Mouse (Mus musculus) MEL (cell line): ENCODE measurements at regions not wholly inside any gene's neighbourhood (a gene's known extent, or its start where the extent isn't known, plus 50 kb on each side); places are given as distances from the start of the nearest gene placed in this dataset.

Source experiments
- DNase-seq: peaks from one replicate; pipeline ENCODE4 v3.0.0; 2011; ENCODE audit warnings: low read depth, low spot score
- H3K27ac ChIP-seq: 2 replicates; pipeline ENCODE4 v1.5.1; 2012; ENCODE audit warnings: low read depth, mild to moderate bottlenecking, control low read depth, low read length, moderate library complexity; ENCODE audit not compliant: control insufficient read depth
- H3K27me3 ChIP-seq, 2 experiments: fragments of 150-350 bp in 1 of 2; sonication (generic) in 1 of 2; 2 replicates each; pipeline ENCODE4 v1.6.1; 2012; ENCODE audit warnings: low read length in 2 of 2, mild to moderate bottlenecking in 2 of 2, improper control_type of control experiment in 1 of 2, moderate library complexity in 1 of 2; ENCODE audit not compliant: insufficient read depth in 2 of 2, control insufficient read depth in 1 of 2
- H3K36me3 ChIP-seq, 2 experiments: 2 replicates each; pipeline ENCODE4 v1.6.1; 2012 to 2014; ENCODE audit warnings: low read length in 2 of 2, improper control_type of control experiment in 1 of 2, inconsistent platforms in 1 of 2, mild to moderate bottlenecking in 1 of 2; ENCODE audit not compliant: insufficient read depth in 2 of 2, control insufficient read depth in 1 of 2
- H3K4me1 ChIP-seq, 2 experiments: fragments of 150-350 bp in 1 of 2; sonication (generic) in 1 of 2; 2 replicates each; pipeline ENCODE4 v1.6.1; 2012; ENCODE audit warnings: low read length in 2 of 2, improper control_type of control experiment in 1 of 2, mild to moderate bottlenecking in 1 of 2; ENCODE audit not compliant: insufficient read depth in 2 of 2, control insufficient read depth in 1 of 2
- H3K4me3 ChIP-seq, 2 experiments: fragments of 150-350 bp in 1 of 2; sonication (generic) in 1 of 2; 2 replicates each; pipeline ENCODE4 v1.5.1; 2012; ENCODE audit warnings: low read depth in 2 of 2, low read length in 2 of 2, mild to moderate bottlenecking in 2 of 2, moderate library complexity in 2 of 2, control low read depth in 1 of 2, improper control_type of control experiment in 1 of 2; ENCODE audit not compliant: control insufficient read depth in 1 of 2, insufficient read depth in 1 of 2
- H3K79me2 ChIP-seq: 2 replicates; pipeline ENCODE4 v1.6.1; 2012; ENCODE audit warnings: mild to moderate bottlenecking, low read length, moderate library complexity; ENCODE audit not compliant: control insufficient read depth, poor library complexity, insufficient read depth
- H3K9ac ChIP-seq: 2 replicates; pipeline ENCODE4 v1.6.1; 2012; ENCODE audit warnings: low read depth, mild to moderate bottlenecking, control low read depth, low read length, moderate library complexity; ENCODE audit not compliant: control insufficient read depth, poor library complexity, severe bottlenecking
- H3K9me3 ChIP-seq: fragments of 150-350 bp; sonication (generic); replicated peaks from 2 replicates; pipeline ENCODE4 v1.6.1; 2012; ENCODE audit warnings: mild to moderate bottlenecking, low read length, improper control_type of control experiment, moderate library complexity; ENCODE audit not compliant: insufficient read depth
- BHLHE40 ChIP-seq: IDR thresholded peaks from 2 replicates; pipeline ENCODE4 v1.6.1; 2012; ENCODE audit warnings: low read depth, mild to moderate bottlenecking, inconsistent platforms, low read length, improper control_type of control experiment, borderline replicate concordance
- CHD1 ChIP-seq: IDR thresholded peaks from 2 replicates; pipeline ENCODE4 v1.6.1; 2012; ENCODE audit warnings: low read depth, mild to moderate bottlenecking, inconsistent platforms, low read length, improper control_type of control experiment
- CTCF ChIP-seq, 3 experiments: IDR thresholded peaks in 2 of 3; conservative IDR thresholded peaks in 1 of 3; 2 replicates each; pipeline ENCODE4 v1.5.1; 2011 to 2012; ENCODE audit warnings: low read length in 3 of 3, low read depth in 2 of 3, mild to moderate bottlenecking in 2 of 3, improper control_type of control experiment in 1 of 3, inconsistent platforms in 1 of 3, mixed read lengths in 1 of 3, moderate library complexity in 1 of 3; ENCODE audit not compliant: control insufficient read depth in 1 of 3, insufficient read depth in 1 of 3, poor library complexity in 1 of 3, severe bottlenecking in 1 of 3
- E2F4 ChIP-seq: IDR thresholded peaks from 2 replicates; pipeline ENCODE4 v1.6.1; 2011; ENCODE audit warnings: low read depth, low read length, improper control_type of control experiment, borderline replicate concordance
- ELF1 ChIP-seq: IDR thresholded peaks from 2 replicates; pipeline ENCODE4 v1.6.1; 2014; ENCODE audit warnings: low read depth, mild to moderate bottlenecking, inconsistent platforms, low read length, improper control_type of control experiment, moderate library complexity
- EP300 ChIP-seq, 2 experiments: IDR thresholded peaks; 2 replicates each; pipeline ENCODE4 v1.6.1; 2011; ENCODE audit warnings: improper control_type of control experiment in 2 of 2, low read length in 2 of 2, low read depth in 1 of 2, mild to moderate bottlenecking in 1 of 2
- GATA1 ChIP-seq: IDR thresholded peaks from 2 replicates; pipeline ENCODE4 v1.6.1; 2011; ENCODE audit warnings: low read depth, low read length, improper control_type of control experiment
- JUND ChIP-seq: IDR thresholded peaks from 2 replicates; pipeline ENCODE4 v1.6.1; 2011; ENCODE audit warnings: low read depth, mild to moderate bottlenecking, improper control_type of control experiment, low read length
- KAT2A ChIP-seq: conservative IDR thresholded peaks from 2 replicates; pipeline ENCODE4 v1.6.1; 2012; ENCODE audit warnings: low read depth, low read length, improper control_type of control experiment, inconsistent platforms
- MAFK ChIP-seq: IDR thresholded peaks from 2 replicates; pipeline ENCODE4 v1.6.1; 2011; ENCODE audit warnings: low read depth, mild to moderate bottlenecking, low read length, improper control_type of control experiment, borderline replicate concordance
- MAX ChIP-seq: IDR thresholded peaks from 2 replicates; pipeline ENCODE4 v1.6.1; 2011; ENCODE audit warnings: low read length, improper control_type of control experiment
- MAZ ChIP-seq: IDR thresholded peaks from 2 replicates; pipeline ENCODE4 v1.6.1; 2012; ENCODE audit warnings: low read depth, mild to moderate bottlenecking, inconsistent platforms, low read length, improper control_type of control experiment
- MYC ChIP-seq: IDR thresholded peaks from 2 replicates; pipeline ENCODE4 v1.6.1; 2011; ENCODE audit warnings: low read depth, mild to moderate bottlenecking, low read length, improper control_type of control experiment, moderate library complexity
- POLR2A ChIP-seq, 2 experiments: IDR thresholded peaks; 2 replicates each; pipeline ENCODE4 v1.6.1; 2011 to 2012; ENCODE audit warnings: low read length in 2 of 2, mild to moderate bottlenecking in 2 of 2, control low read depth in 1 of 2, improper control_type of control experiment in 1 of 2, low read depth in 1 of 2, moderate library complexity in 1 of 2; ENCODE audit not compliant: control insufficient read depth in 1 of 2, insufficient read depth in 1 of 2, poor library complexity in 1 of 2
- POLR2AphosphoS2 ChIP-seq: IDR thresholded peaks from 2 replicates; pipeline ENCODE4 v1.6.1; 2011; ENCODE audit warnings: low read length, improper control_type of control experiment
- RAD21 ChIP-seq: IDR thresholded peaks from 2 replicates; pipeline ENCODE4 v1.6.1; 2011; ENCODE audit warnings: mild to moderate bottlenecking, low read depth, low read length, improper control_type of control experiment
- RCOR1 ChIP-seq: IDR thresholded peaks from 2 replicates; pipeline ENCODE4 v1.6.1; 2012; ENCODE audit warnings: low read depth, mild to moderate bottlenecking, inconsistent platforms, low read length, improper control_type of control experiment
- SIN3A ChIP-seq: IDR thresholded peaks from 2 replicates; pipeline ENCODE4 v1.6.1; 2012; ENCODE audit warnings: low read length, improper control_type of control experiment, inconsistent platforms
- SMC3 ChIP-seq: IDR thresholded peaks from 2 replicates; pipeline ENCODE4 v1.6.1; 2011; ENCODE audit warnings: low read depth, low read length, improper control_type of control experiment
- TBP ChIP-seq: IDR thresholded peaks from 2 replicates; pipeline ENCODE4 v1.8.0; 2011; ENCODE audit warnings: low read depth, low read length, improper control_type of control experiment
- UBTF ChIP-seq: IDR thresholded peaks from 2 replicates; pipeline ENCODE4 v1.6.1; 2012; ENCODE audit warnings: low read depth, mild to moderate bottlenecking, inconsistent platforms, low read length, improper control_type of control experiment, moderate library complexity, borderline replicate concordance; ENCODE audit not compliant: insufficient read depth
- USF1 ChIP-seq: IDR thresholded peaks from 2 replicates; pipeline ENCODE4 v1.6.1; 2014; ENCODE audit warnings: low read depth, mild to moderate bottlenecking, inconsistent platforms, low read length, improper control_type of control experiment, moderate library complexity
- ZMIZ1 ChIP-seq: IDR thresholded peaks from 2 replicates; pipeline ENCODE4 v1.6.1; 2012; ENCODE audit warnings: low read depth, mild to moderate bottlenecking, inconsistent platforms, low read length, improper control_type of control experiment, moderate library complexity

- no peak for DNase-seq
- Histone ChIP-seq H3K9me3 (no peaks in the 10 kb centered on the region), H3K79me2 (no peaks in the 10 kb centered on the region), H3K27me3 (no peaks in the 10 kb centered on the region), H3K9ac (no peak overlapping the region), H3K4me3 (no peak overlapping the region), H3K27ac (no peak overlapping the region), H3K36me3 (no peaks in the 10 kb centered on the region), H3K4me1 (no peaks in the 10 kb centered on the region)
- TF ChIP-seq POLR2AphosphoS2 (no peak), MAFK (no peak), SIN3A (no peak), ZMIZ1 (no peak), CHD1 (no peak), SMC3 (no peak), BHLHE40 (no peak), JUND (no peak), EP300 (IDR thresholded peaks at IDR 0.05; ENCODE audit: low read depth in 1 of 2, low read length in 2 of 2) (no peak), POLR2A (IDR thresholded peaks at IDR 0.05; ENCODE audit: control insufficient read depth in 1 of 2, insufficient read depth in 1 of 2, low read depth in 1 of 2, low read length in 2 of 2, poor library complexity in 1 of 2) (no peak), MAZ (no peak), KAT2A (no peak)
These were observed 70.9 kb upstream of the Bmper start for GRCm38 (mm10) chr9:23151953-23152490.

GRCm38 (mm10) chr9:23156820-23157570 is 65.9 kb upstream of the Bmper start:
- no peak for TF ChIP-seq MAZ
- no peak for TF ChIP-seq CTCF (IDR thresholded peaks at IDR 0.05 in 2 of 3, conservative IDR thresholded peaks at IDR 0.05 in 1 of 3; ENCODE audit: control insufficient read depth in 1 of 3, insufficient read depth in 1 of 3, low read depth in 2 of 3, low read length in 3 of 3, poor library complexity in 1 of 3, severe bottlenecking in 1 of 3)
- no peak for TF ChIP-seq JUND
- no peak for TF ChIP-seq GATA1
- TF ChIP-seq UBTF, result no peak
- no peak for TF ChIP-seq MAX
- no peak for TF ChIP-seq MAFK
- no peak for TF ChIP-seq MYC
- no peak for TF ChIP-seq POLR2AphosphoS2
- no peak for TF ChIP-seq POLR2A (IDR thresholded peaks at IDR 0.05; ENCODE audit: control insufficient read depth in 1 of 2, insufficient read depth in 1 of 2, low read depth in 1 of 2, low read length in 2 of 2, poor library complexity in 1 of 2)
- no peak for TF ChIP-seq BHLHE40
- no peak for TF ChIP-seq USF1
- TF ChIP-seq RAD21, result no peak
- no peak for TF ChIP-seq CHD1
- no peak for TF ChIP-seq E2F4
- no peak for TF ChIP-seq EP300 (IDR thresholded peaks at IDR 0.05; ENCODE audit: low read depth in 1 of 2, low read length in 2 of 2)
- no peak for TF ChIP-seq TBP
- TF ChIP-seq ELF1, result no peak
- TF ChIP-seq RCOR1, result no peak
- Histone ChIP-seq H3K36me3 (no peaks in the 10 kb centered on the region), H3K27me3 (no peaks in the 10 kb centered on the region), H3K27ac (no peak overlapping the region), H3K79me2 (no peaks in the 10 kb centered on the region), H3K9me3 (no peaks in the 10 kb centered on the region), H3K4me3 (no peak overlapping the region), H3K4me1 (no peaks in the 10 kb centered on the region), H3K9ac (no peak overlapping the region)
- no peak for DNase-seq
